Mouse (Mus musculus): Measurements from ENCODE around the gene 4930412O13Rik.

- TF ChIP-seq CTCF (IDR thresholded peaks at IDR 0.05; ENCODE audit: extremely low read depth, insufficient read depth, insufficient read length, insufficient replicate concordance) (no peak), POLR2A (IDR thresholded peaks at IDR 0.05; ENCODE audit: low read depth, low read length) (no peak)
Measured at GRCm38 (mm10) chr2:9894836-9895593, 14.0 kb downstream of the 4930412O13Rik start.
